11 mouse cellular contexts compared by ENCODE assay signal in genomic region chr1:89942395-89942976, GRCm38 (mm10). TPM values are rescaled to one million over a fixed set of nuclear protein-coding genes. Genes with fewer than 3 reads are reported as not detected.
A peak's percentile ranks its signal among the peaks of the same experiment; 100 is the strongest.
DNase-seq lines count a peak whose midpoint lies in the region; ATAC-seq lines count a peak whose summit lies in the region.
"Had no signal": no experiment of that assay in that cellular context is flagged by ENCODE, and none has a peak within 500 bp of the region (broad histone marks: within the 10 kb centered on the region; RNA-seq: fewer than 3 reads in every experiment).

No protein-coding gene starts in this region.

- peaks cover 19% of the 10 kb centered on the region for H3K4me1 ChIP-seq in heart, embryonic 15.5 days (replicated peaks)
- peaks cover 30% of the 10 kb centered on the region for H3K4me1 ChIP-seq in embryonic facial prominence, embryonic 10.5 days
- H3K4me1 ChIP-seq in hindbrain, embryonic 10.5 days (replicated peaks) = peaks cover 44% of the 10 kb centered on the region
- peaks cover 16% of the 10 kb centered on the region for H3K4me1 ChIP-seq in midbrain, embryonic 11.5 days (ENCODE audit: control insufficient read depth, insufficient read depth, low read length)

- H3K4me3 ChIP-seq in heart, embryonic 15.5 days = peak overlapping the region; percentile 34
- peak overlapping the region; percentile 60 for H3K4me3 ChIP-seq in embryonic facial prominence, embryonic 10.5 days
- H3K4me3 ChIP-seq in hindbrain, embryonic 10.5 days = peak overlapping the region; percentile 62
- peak overlapping the region; percentile 33 for H3K4me3 ChIP-seq in midbrain, embryonic 11.5 days (ENCODE audit: low read depth, low read length)

- H3K36me3 ChIP-seq in heart, embryonic 15.5 days = no peaks in the 10 kb centered on the region
- H3K36me3 ChIP-seq in embryonic facial prominence, embryonic 10.5 days (replicated peaks) = no peaks in the 10 kb centered on the region
- no peaks in the 10 kb centered on the region for H3K36me3 ChIP-seq in hindbrain, embryonic 10.5 days
- no peaks in the 10 kb centered on the region for H3K36me3 ChIP-seq in midbrain, embryonic 11.5 days (ENCODE audit: control insufficient read depth, insufficient read depth, low read length)

- H3K27me3 ChIP-seq in heart, embryonic 15.5 days = peaks cover 93% of the 10 kb centered on the region
- peaks cover 97% of the 10 kb centered on the region for H3K27me3 ChIP-seq in embryonic facial prominence, embryonic 10.5 days (replicated peaks; ENCODE audit: low read depth, poor library complexity, severe bottlenecking)
- peaks cover 90% of the 10 kb centered on the region for H3K27me3 ChIP-seq in hindbrain, embryonic 10.5 days (ENCODE audit: insufficient read depth, poor library complexity, severe bottlenecking)
- peaks cover 65% of the 10 kb centered on the region for H3K27me3 ChIP-seq in midbrain, embryonic 11.5 days (ENCODE audit: control insufficient read depth, insufficient read depth, low read length)
- H3K27me3 ChIP-seq: CH12.LX had no signal

- ATAC-seq in heart, embryonic 15.5 days (replicated peaks; ENCODE audit: insufficient number of reproducible peaks, insufficient read depth, low FRiP score, low read depth) = no peak
- no peak for ATAC-seq in midbrain, embryonic 11.5 days (ENCODE audit: low FRiP score)
- ATAC-seq in frontal cortex, adult (ENCODE audit: low TSS enrichment) = no peak

- H3K9me3 ChIP-seq in heart, embryonic 15.5 days (replicated peaks) = no peaks in the 10 kb centered on the region
- H3K9me3 ChIP-seq in embryonic facial prominence, embryonic 10.5 days = no peaks in the 10 kb centered on the region
- H3K9me3 ChIP-seq in hindbrain, embryonic 10.5 days = no peaks in the 10 kb centered on the region
- H3K9me3 ChIP-seq in midbrain, embryonic 11.5 days (ENCODE audit: control insufficient read depth, low read length) = no peaks in the 10 kb centered on the region

- no peak for DNase-seq in heart, adult 18-20 months
- DNase-seq in embryonic facial prominence, embryonic 10.5 days (ENCODE audit: low spot score) = no peak
- DNase-seq in hindbrain, embryonic 10.5 days (ENCODE audit: low spot score) = no peak
- peak; percentile 94 for DNase-seq in midbrain, embryonic 11.5 days (ENCODE audit: low spot score, missing footprints)
- DNase-seq in left cerebral cortex, adult 9 months (ENCODE audit: low spot score in 2 of 2) = no peak
- no peak for DNase-seq in testis, postnatal 14 days (ENCODE audit: low spot score)

- H3K9ac ChIP-seq in heart, embryonic 15.5 days = no peak overlapping the region
- peak overlapping the region; percentile 66; the same call in 1 of the 2 replicates for H3K9ac ChIP-seq in midbrain, embryonic 11.5 days (ENCODE audit: low read length)

- peak overlapping the region; percentile 57 for H3K4me2 ChIP-seq in heart, embryonic 15.5 days
- peak overlapping the region; percentile 81 for H3K4me2 ChIP-seq in midbrain, embryonic 11.5 days

- 7% methylated on average over 15 of the region's 15 CpGs for WGBS in heart, embryonic 15.5 days
- WGBS in embryonic facial prominence, embryonic 10.5 days = 2% methylated on average over 15 of the region's 15 CpGs
- 1% methylated on average over 15 of the region's 15 CpGs for WGBS in hindbrain, embryonic 10.5 days
- WGBS in midbrain, embryonic 11.5 days = 2% methylated on average over 15 of the region's 15 CpGs

- no peak overlapping the region for H3K27ac ChIP-seq in heart, embryonic 15.5 days
- no peak overlapping the region for H3K27ac ChIP-seq in embryonic facial prominence, embryonic 10.5 days (replicated peaks)
- H3K27ac ChIP-seq in hindbrain, embryonic 10.5 days = peak overlapping the region; percentile 30
- H3K27ac ChIP-seq in midbrain, embryonic 11.5 days (ENCODE audit: low read depth, low read length) = no peak overlapping the region

RNA-seq across cellular contexts. Expression of gene Gbx2, which starts 11.5 kb away (rescaled TPM):
- 0.11 TPM in 1 of 2 replicates, not detected in the other for polyA plus RNA-seq in heart, embryonic 15.5 days (2015; fragmentation: Nextera tagmentation; extraction: Ambion mirVana)
- not detected for total RNA-seq in heart, adult 18-20 months (2021)
- 8.7 and 11.1 TPM in 2 replicates for polyA plus RNA-seq in embryonic facial prominence, embryonic 10.5 days (2016; fragmentation: Nextera tagmentation; extraction: Ambion mirVana)
- polyA plus RNA-seq in hindbrain, embryonic 10.5 days (2016; fragmentation: Nextera tagmentation; extraction: Ambion mirVana) = 27.2 and 41.2 TPM in 2 replicates
- 9.6 TPM in 2 replicates for polyA plus RNA-seq in midbrain, embryonic 11.5 days (2014; fragmentation: Nextera tagmentation; extraction: Ambion mirVana)
- total RNA-seq: adrenal gland, adult 18-20 months; CH12.LX had no signal
- polyA plus RNA-seq: kidney, adult 2 months had no signal
